Mouse (Mus musculus) erythroblast, embryonic 14.5 days (primary cell): ENCODE measurements around the gene Tppp2. TPM values are rescaled to one million over a fixed set of nuclear protein-coding genes. Genes with fewer than 3 reads are reported as not detected.
"Not testable (repeated sequence)": the region's sequence is repeated elsewhere in the genome, so short reads cannot be mapped to it uniquely, and the experiment has no call there.

Source experiments
- H3K27me3 ChIP-seq: 2 replicates; pipeline ENCODE4 v1.6.1; 2012; ENCODE audit warnings: inconsistent platforms; ENCODE audit not compliant: control insufficient read depth
- H3K36me3 ChIP-seq: 2 replicates; pipeline ENCODE4 v1.6.1; 2012; ENCODE audit warnings: mild to moderate bottlenecking, inconsistent platforms; ENCODE audit not compliant: control insufficient read depth
- H3K4me1 ChIP-seq: 2 replicates; pipeline ENCODE4 v1.6.1; 2012; ENCODE audit warnings: inconsistent platforms; ENCODE audit not compliant: control insufficient read depth
- H3K4me3 ChIP-seq: replicated peaks from 2 replicates; pipeline ENCODE3; 2012; ENCODE audit warnings: moderate library complexity, mild to moderate bottlenecking, inconsistent platforms
- H3K9me3 ChIP-seq: 2 replicates; pipeline ENCODE4 v1.6.1; 2012; ENCODE audit warnings: low read length, inconsistent platforms, mixed read lengths; ENCODE audit not compliant: control insufficient read depth
- GATA1 ChIP-seq: IDR thresholded peaks from 2 replicates; pipeline ENCODE4 v1.6.1; 2012; ENCODE audit warnings: low read length, inconsistent platforms, mixed read lengths
- TAL1 ChIP-seq: IDR thresholded peaks from 3 replicates; pipeline ENCODE4 v1.6.1; 2012; ENCODE audit warnings: low read length, inconsistent platforms, mixed read lengths
- polyA plus RNA-seq: library from polyadenylated mRNA; stranded (reverse); fragments of >175 nt; gene quantifications from 2 replicates; pipeline ENCODE4 v1.2.3, GENCODE M21; 2012

Tppp2 gene
- polyA plus RNA-seq, 1 experiment = not detected

DNA sequence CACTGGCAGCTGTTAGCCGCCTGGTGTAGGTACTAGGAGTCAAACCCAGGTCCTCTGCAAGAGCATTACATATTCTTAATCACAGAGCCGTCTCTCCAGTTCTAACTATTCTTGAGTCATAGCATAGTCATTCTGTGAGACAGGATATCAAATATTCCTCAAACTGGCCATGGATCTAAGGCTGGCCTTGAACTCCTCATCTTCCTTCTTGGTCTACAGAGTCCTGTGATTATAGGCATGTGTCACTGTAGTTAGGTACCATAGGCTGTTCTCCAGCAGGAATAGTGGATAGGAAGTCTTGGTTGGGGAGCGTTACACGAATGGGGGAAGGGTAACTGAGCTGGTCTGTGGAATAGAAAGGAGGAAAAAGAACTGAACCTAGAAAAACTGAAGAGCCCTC is 1.7 kb upstream of the Tppp2 start:
- H3K4me1 ChIP-seq = peaks cover 13% of the 10 kb centered on the region
- no peak overlapping the region for H3K4me3 ChIP-seq
- H3K9me3 ChIP-seq = no peaks in the 10 kb centered on the region
- peaks cover 41% of the 10 kb centered on the region for H3K27me3 ChIP-seq
- TF ChIP-seq TAL1 (no peak), GATA1 (no peak)
- no peaks in the 10 kb centered on the region for H3K36me3 ChIP-seq

DNA sequence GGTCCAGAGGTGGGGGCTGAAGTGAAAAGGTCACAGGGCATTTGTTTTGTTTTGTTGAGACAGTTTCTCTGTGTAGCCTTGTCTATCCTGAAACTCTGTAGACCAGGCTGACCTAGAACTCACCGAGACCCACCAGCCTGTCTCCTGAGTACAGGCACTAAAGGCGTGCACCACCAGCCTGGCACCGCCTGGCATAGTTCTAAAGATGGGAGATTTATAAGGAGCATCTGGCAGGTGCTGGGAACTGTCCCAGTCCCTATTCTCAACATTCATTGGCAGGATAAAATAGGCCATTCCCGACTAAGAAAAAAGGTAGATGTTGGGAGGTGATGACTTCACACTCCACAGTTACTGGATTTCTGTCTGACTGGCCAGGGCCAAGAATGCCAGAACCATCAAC is 741 bp downstream of the Tppp2 start:
- Histone ChIP-seq H3K27me3 (peaks cover 18% of the 10 kb centered on the region), H3K4me1 (peaks cover 2% of the 10 kb centered on the region; the same call in 1 of the 2 replicates), H3K4me3 (no peak overlapping the region), H3K9me3 (no peaks in the 10 kb centered on the region), H3K36me3 (no peaks in the 10 kb centered on the region)
- TF ChIP-seq TAL1 (no peak), GATA1 (no peak)

- Histone ChIP-seq H3K27me3 (no peaks in the 10 kb centered on the region), H3K9me3 (no peaks in the 10 kb centered on the region), H3K36me3 (no peaks in the 10 kb centered on the region), H3K4me3 (no peak overlapping the region), H3K4me1 (no peaks in the 10 kb centered on the region)
- no peak for TF ChIP-seq GATA1
- TF ChIP-seq TAL1 = no peak
These were observed 3.7 kb downstream of the Tppp2 start for GRCm38 (mm10) chr14:51921759-51922570.

- H3K4me1 ChIP-seq = no peaks in the 10 kb centered on the region
- no peak within 1 kb of the TSS for H3K4me3 ChIP-seq
- no peak for TF ChIP-seq TAL1
- no peak for TF ChIP-seq GATA1
- H3K36me3 ChIP-seq = no peaks in the 10 kb centered on the region
- no peaks in the 10 kb centered on the region for H3K9me3 ChIP-seq
- no peaks in the 10 kb centered on the region for H3K27me3 ChIP-seq
These were observed 4.3 kb downstream of the Tppp2 start, which contains the start of gene Rnase13 for GRCm38 (mm10) chr14:51922571-51922865. TSS of gene Rnase13 (minus strand) at chr14:51922773.

- H3K9me3 ChIP-seq = no peaks in the 10 kb centered on the region
- no peaks in the 10 kb centered on the region for H3K27me3 ChIP-seq
- no peaks in the 10 kb centered on the region for H3K4me1 ChIP-seq
- H3K4me3 ChIP-seq = no peak overlapping the region
- TF ChIP-seq TAL1 (no peak), GATA1 (no peak)
- no peaks in the 10 kb centered on the region for H3K36me3 ChIP-seq
These were observed 4.7 kb downstream of the Tppp2 start for GRCm38 (mm10) chr14:51922910-51923309.

DNA sequence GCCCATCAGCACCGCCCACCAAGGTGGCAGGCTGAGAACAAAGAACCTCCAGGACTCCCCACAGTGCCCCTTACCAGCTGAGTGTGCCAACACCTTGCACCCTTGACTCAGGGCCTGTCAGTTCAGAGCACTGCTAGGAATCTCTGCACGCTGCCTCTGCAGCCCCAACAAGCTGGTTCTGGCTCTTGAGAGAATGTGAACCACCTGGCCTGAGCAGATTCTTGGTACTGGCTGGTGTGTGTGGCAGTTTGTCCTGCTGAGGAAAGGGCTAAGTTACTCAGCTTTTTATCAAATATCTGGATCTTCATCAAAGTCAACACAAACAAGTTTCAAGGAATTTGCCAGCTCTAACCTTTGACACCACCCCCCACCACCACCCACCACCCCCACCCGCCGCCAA is 5.3 kb downstream of the Tppp2 start:
- H3K9me3 ChIP-seq = no peaks in the 10 kb centered on the region
- H3K4me1 ChIP-seq = no peaks in the 10 kb centered on the region
- H3K4me3 ChIP-seq = no peak overlapping the region
- no peaks in the 10 kb centered on the region for H3K36me3 ChIP-seq
- TF ChIP-seq GATA1 = no peak
- TF ChIP-seq TAL1 = no peak
- H3K27me3 ChIP-seq = no peaks in the 10 kb centered on the region

- not testable (repeated sequence) for H3K4me1 ChIP-seq, H3K36me3 ChIP-seq, H3K27me3 ChIP-seq, H3K4me3 ChIP-seq, H3K9me3 ChIP-seq
These were observed 8.7 kb downstream of the Tppp2 start for GRCm38 (mm10) chr14:51926930-51927329.

DNA sequence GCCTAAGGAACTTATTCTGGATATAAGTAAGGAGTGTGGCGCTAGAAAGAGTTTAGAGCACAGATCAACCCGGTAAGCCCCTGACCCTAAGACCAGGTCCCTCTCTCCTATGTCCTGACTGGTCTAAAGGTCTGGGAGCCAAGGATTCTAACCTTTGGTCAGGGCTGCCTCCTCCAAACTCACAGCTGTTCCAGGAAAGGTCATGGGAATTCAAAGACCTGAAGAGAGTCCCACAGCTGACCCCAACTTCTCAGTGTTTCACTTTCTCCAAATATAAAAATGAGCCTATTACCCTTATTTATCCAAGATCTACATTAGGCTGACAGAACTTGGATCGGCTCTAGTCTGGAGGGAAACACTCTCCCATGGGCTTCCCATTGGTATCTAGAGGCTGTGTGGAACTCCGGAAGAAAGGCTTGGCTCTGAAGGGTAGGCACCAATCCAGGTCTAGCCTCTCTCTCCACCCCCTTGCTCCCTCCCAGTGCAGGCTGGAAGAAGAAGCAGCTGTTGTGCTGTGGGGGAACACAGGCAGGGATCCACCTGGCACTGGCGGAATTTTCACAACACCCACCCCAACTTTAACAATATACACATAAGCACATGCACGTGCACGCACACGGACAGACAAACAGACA is 11.2 kb downstream of the Tppp2 start:
- Histone ChIP-seq H3K4me1 (no peaks in the 10 kb centered on the region), H3K4me3 (no peak overlapping the region), H3K36me3 (no peaks in the 10 kb centered on the region), H3K9me3 (peaks cover 5% of the 10 kb centered on the region), H3K27me3 (no peaks in the 10 kb centered on the region)
- TF ChIP-seq GATA1 (no peak), TAL1 (no peak)

- TF ChIP-seq GATA1 (no peak), TAL1 (no peak)
- Histone ChIP-seq H3K4me1 (no peaks in the 10 kb centered on the region), H3K36me3 (no peaks in the 10 kb centered on the region), H3K4me3 (no peak overlapping the region), H3K27me3 (no peaks in the 10 kb centered on the region), H3K9me3 (peaks cover 5% of the 10 kb centered on the region)
These were observed 11.7 kb downstream of the Tppp2 start for GRCm38 (mm10) chr14:51929968-51930367.

DNA sequence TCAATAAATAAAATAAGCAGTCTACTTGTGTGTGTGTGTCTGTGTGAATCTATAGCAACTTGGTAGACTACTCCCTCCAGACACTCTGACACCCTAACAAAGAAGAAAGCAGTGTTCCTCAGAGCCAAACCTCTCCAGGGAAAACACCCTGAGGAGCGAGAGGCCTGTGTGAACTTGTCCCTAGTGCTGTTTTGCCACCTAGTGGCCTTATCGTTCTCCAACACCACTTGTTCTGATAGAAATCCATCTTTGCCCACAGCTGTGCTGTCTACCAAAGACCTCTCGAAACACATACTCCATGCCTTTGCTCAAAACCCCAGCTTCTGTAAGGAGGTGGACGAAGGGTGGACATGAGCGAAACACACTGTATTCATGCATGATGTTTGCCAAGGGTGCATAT is 12.6 kb downstream of the Tppp2 start:
- H3K9me3 ChIP-seq = peaks cover 5% of the 10 kb centered on the region
- no peaks in the 10 kb centered on the region for H3K4me1 ChIP-seq
- no peak overlapping the region for H3K4me3 ChIP-seq
- TF ChIP-seq TAL1 (no peak), GATA1 (no peak)
- no peaks in the 10 kb centered on the region for H3K27me3 ChIP-seq
- H3K36me3 ChIP-seq = no peaks in the 10 kb centered on the region
